Mouse (Mus musculus): ENCODE measurements around the gene Tro.

Gene Tro

GRCm38 (mm10) chrX:150656908-150657796 lies at the start of gene Tro:
TSS of gene Tro (minus strand) at chrX:150657583.
- DNase-seq (ENCODE audit: low spot score in 2 of 2), result no peak

GRCm38 (mm10) chrX:150677505-150677904 lies 20.1 kb upstream of the Tro start:
- DNase-seq (ENCODE audit: low spot score in 2 of 2), result no peak

- DNase-seq (ENCODE audit: low spot score in 2 of 2), result peak in 1 of 2 experiments; percentile 13
Measured at GRCm38 (mm10) chrX:150662809-150663208, 5.4 kb upstream of the Tro start.

GRCm38 (mm10) chrX:150657797-150658118 lies 375 bp upstream of the Tro start:
- no peak for DNase-seq (ENCODE audit: low spot score in 2 of 2)

- no peak for DNase-seq (ENCODE audit: low spot score in 2 of 2)
Measured at GRCm38 (mm10) chrX:150656122-150656907, 1.1 kb downstream of the Tro start.

- no peak for DNase-seq (ENCODE audit: low spot score in 2 of 2)
Measured at GRCm38 (mm10) chrX:150636421-150636820, 21.0 kb downstream of the Tro start.

- no peak for DNase-seq (ENCODE audit: low spot score in 2 of 2)
Measured at GRCm38 (mm10) chrX:150598882-150599281, 58.5 kb downstream of the Tro start.
